Mouse (Mus musculus) embryonic facial prominence, embryonic 13.5 days (tissue): ENCODE results near the gene Mymx. TPM values are rescaled to one million over a fixed set of nuclear protein-coding genes. Genes with fewer than 3 reads are reported as not detected.
A peak's percentile ranks its signal among the peaks of the same experiment; 100 is the strongest.

Experiments used
- ATAC-seq: fragments of 200-750 bp; cut with Nextera tagmentation; 2 replicates; pipeline ENCODE4 v1.8.0; 2017; ENCODE audit warnings: low read depth; ENCODE audit not compliant: insufficient number of reproducible peaks, insufficient read depth, low FRiP score, low TSS enrichment
- H3K27ac ChIP-seq: fragments of 300-500 bp; sonication (generic); 2 replicates; pipeline ENCODE4 v1.5.1; 2015; ENCODE audit warnings: moderate library complexity, mild to moderate bottlenecking, inconsistent platforms
- H3K27me3 ChIP-seq: fragments of 300-500 bp; sonication (generic); 2 replicates; pipeline ENCODE4 v1.6.1; 2015; ENCODE audit warnings: mild to moderate bottlenecking, inconsistent platforms
- H3K36me3 ChIP-seq: fragments of 300-500 bp; sonication (generic); 2 replicates; pipeline ENCODE4 v1.6.1; 2015; ENCODE audit warnings: mild to moderate bottlenecking, inconsistent platforms
- H3K4me1 ChIP-seq: fragments of 300-500 bp; sonication (generic); 2 replicates; pipeline ENCODE4 v1.6.1; 2015; ENCODE audit warnings: inconsistent platforms
- H3K4me2 ChIP-seq: fragments of 300-500 bp; sonication (generic); 2 replicates; pipeline ENCODE4 v1.6.1; 2015; ENCODE audit warnings: moderate library complexity, mild to moderate bottlenecking, inconsistent platforms
- H3K4me3 ChIP-seq: fragments of 300-500 bp; sonication (generic); 2 replicates; pipeline ENCODE4 v1.5.1; 2015; ENCODE audit warnings: mild to moderate bottlenecking, inconsistent platforms
- H3K9ac ChIP-seq: fragments of 300-500 bp; sonication (generic); 2 replicates; pipeline ENCODE4 v1.6.1; 2015; ENCODE audit warnings: mild to moderate bottlenecking, inconsistent platforms
- H3K9me3 ChIP-seq: fragments of 300-500 bp; sonication (generic); 2 replicates; pipeline ENCODE4 v1.6.1; 2016; ENCODE audit warnings: inconsistent platforms
- WGBS: fragments of 180-500 bp; shearing (Covaris S2); methylation state at CpG from one replicate; pipeline ENCODE4 v1.1.7; 2015; ENCODE audit warnings: mixed read lengths; 5-methylcytosine and 5-hydroxymethylcytosine counted together
- polyA plus RNA-seq: library from polyadenylated mRNA; unstranded; fragments of >200 nt; fragmentation: Nextera tagmentation; extraction: Ambion mirVana; gene quantifications from 2 replicates; pipeline ENCODE4 v1.2.1, GENCODE M21; 2015

The Mymx gene
- 3.8 and 5.5 TPM in 2 replicates for polyA plus RNA-seq

DNA sequence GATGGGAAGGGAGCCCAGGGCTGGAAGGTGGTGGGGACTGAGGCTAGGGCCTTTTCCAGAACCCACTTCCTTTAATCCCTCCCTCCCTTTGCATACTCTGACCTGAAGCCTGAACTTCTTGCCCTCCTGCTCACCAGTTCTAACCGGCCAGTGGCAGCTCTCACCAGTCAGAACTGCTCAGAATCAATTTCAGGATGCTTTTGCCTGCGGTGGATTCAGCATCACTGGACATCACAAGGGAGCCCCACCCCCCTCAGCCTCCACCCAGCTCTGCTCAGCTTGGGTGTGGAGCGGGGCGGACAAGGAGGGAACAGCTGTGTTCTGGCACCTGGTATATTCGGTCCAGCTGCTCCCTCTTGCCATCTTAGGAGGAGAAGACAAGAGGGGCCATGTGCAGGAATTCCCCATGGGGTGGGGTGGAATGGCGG lies at the start of gene Mymx:
Gene Mymx (minus strand): TSS at position 226 of the 428 bp plus-strand sequence.
- 20% methylated on average over 6 of the region's 6 CpGs for WGBS
- ATAC-seq, result no peak
- no peaks in the 10 kb centered on the region for H3K36me3 ChIP-seq
- no peak within 1 kb of the TSS for H3K4me2 ChIP-seq
- H3K4me3 ChIP-seq, result no peak within 1 kb of the TSS
- H3K27me3 ChIP-seq, result peaks cover 31% of the 10 kb centered on the region
- no peaks in the 10 kb centered on the region for H3K9me3 ChIP-seq
- H3K4me1 ChIP-seq, result peaks cover 26% of the 10 kb centered on the region
- H3K27ac ChIP-seq, result no peak within 1 kb of the TSS; the same call in 1 of the 2 replicates
- no peak within 1 kb of the TSS for H3K9ac ChIP-seq

DNA sequence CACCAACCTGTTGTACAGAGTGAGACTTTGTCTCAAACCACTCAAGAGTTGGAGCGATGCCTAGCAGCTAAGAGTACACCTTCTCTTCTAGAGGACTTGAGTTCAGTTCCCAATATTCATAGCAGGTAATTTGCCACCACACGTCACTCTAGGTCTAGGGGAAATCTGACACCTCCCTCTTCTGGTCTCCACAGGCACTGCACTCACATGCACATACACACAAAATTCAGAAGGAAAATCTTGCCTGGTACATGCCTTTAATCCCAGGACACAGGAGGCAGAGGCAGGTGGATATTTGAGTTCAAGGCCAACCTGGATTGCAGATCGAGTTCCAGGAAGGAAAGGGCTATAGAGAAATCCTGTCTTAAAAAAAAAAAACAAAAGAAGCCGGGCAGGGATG lies 42.3 kb upstream of the Mymx start:
- Histone ChIP-seq H3K4me1 (no peaks in the 10 kb centered on the region), H3K27me3 (no peaks in the 10 kb centered on the region), H3K9me3 (no peaks in the 10 kb centered on the region), H3K4me3 (no peak overlapping the region), H3K9ac (no peak overlapping the region), H3K4me2 (no peak overlapping the region), H3K36me3 (no peaks in the 10 kb centered on the region), H3K27ac (no peak overlapping the region)
- 91% methylated on average over 4 of the region's 4 CpGs for WGBS
- no peak for ATAC-seq

DNA sequence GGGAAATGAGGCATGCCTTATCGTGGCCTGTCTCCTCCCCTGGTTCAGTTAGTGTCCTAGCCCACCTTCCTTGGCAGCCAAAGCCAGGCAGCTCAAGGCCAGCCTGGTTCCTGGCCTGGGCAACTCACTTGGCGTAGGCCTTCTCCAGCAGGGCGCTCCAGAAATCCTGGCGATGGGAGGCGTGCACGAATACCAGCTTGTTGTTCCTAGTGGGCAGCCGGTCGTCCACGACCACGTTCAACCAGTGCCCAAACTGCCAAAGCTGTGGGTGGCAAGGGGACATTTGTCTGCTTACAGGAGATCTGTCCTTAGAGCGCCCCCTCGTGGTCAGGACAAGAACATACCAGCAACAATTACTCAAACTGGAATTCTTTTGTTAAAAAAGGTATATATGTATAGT lies 40.8 kb upstream of the Mymx start:
- 18% methylated on average over 12 of the region's 12 CpGs for WGBS
- Histone ChIP-seq H3K9me3 (no peaks in the 10 kb centered on the region), H3K4me1 (no peaks in the 10 kb centered on the region), H3K4me3 (no peak overlapping the region), H3K4me2 (no peak overlapping the region), H3K27me3 (no peaks in the 10 kb centered on the region), H3K36me3 (no peaks in the 10 kb centered on the region), H3K27ac (no peak overlapping the region), H3K9ac (0 out of 2 replicates have a peak overlapping the region, but pooled peaks have one; percentile 27)
- no peak for ATAC-seq

DNA sequence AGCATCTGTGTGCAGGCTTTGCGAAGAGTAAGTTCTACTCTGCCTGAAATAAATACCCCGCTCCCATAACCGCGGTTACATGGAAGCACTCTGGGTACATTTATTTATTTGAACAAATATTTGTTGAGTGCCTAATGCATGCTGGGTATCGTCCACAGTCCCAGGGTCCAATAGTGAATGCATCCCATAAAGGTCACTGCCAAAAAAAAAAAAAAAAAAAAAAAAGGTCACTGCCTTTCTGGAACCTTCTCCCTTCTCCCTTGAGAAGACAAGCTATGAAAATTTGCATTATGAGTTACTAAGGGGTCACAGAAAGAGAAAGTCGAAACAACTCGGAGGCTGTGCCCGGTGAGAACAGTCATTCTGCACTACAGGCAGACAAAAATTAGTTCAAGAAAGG lies 40.1 kb upstream of the Mymx start:
- WGBS, result 88% methylated on average over 8 of the region's 8 CpGs
- ATAC-seq, result no peak
- no peaks in the 10 kb centered on the region for H3K4me1 ChIP-seq

DNA sequence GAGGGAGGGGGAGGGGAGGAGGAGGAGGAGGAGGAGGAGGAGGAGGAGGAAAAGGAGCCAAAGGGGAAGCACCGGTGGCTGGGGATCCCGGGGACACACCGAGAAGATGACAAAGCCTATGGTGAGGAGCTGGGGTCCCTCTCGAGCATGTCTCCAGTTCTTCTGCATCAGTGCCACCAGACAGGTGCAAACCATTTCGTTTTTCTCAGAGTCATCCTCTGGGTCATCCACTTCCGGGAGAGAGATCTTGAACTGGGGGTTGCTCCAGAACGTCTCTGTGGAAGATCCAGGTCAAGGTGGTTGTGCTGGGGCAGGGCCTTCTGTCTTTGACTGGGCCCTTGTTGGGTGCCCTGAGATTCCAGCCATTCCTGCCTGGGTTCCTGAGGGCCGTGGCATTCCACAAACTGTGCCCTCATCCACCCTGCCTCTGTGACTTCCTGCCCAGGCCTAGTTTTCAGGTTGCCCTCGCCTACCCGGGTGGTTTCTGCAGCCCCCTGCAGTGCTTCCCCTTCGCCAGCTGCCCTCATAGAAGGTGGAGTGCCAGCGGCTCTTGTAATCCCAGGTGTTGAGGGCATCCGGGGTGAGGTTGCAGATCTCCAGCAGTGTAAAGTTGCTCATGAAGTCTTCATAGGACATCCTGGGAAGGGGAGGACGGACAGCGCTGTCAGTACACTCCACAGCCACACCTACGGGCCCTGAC lies 36.8 kb upstream of the Mymx start:
- 80% methylated on average over 16 of the region's 16 CpGs for WGBS
- no peak overlapping the region for H3K27ac ChIP-seq
- no peak overlapping the region for H3K9ac ChIP-seq
- no peak overlapping the region for H3K4me3 ChIP-seq
- ATAC-seq, result no peak
- no peaks in the 10 kb centered on the region for H3K27me3 ChIP-seq
- no peaks in the 10 kb centered on the region for H3K36me3 ChIP-seq
- H3K4me1 ChIP-seq, result no peaks in the 10 kb centered on the region
- no peak overlapping the region for H3K4me2 ChIP-seq
- no peaks in the 10 kb centered on the region for H3K9me3 ChIP-seq

More for the DNA sequence above, 40.1 kb upstream of the Mymx start:
- no peaks in the 10 kb centered on the region for H3K27me3 ChIP-seq
- H3K36me3 ChIP-seq, result no peaks in the 10 kb centered on the region
- H3K9ac ChIP-seq, result no peak overlapping the region
- H3K9me3 ChIP-seq, result no peaks in the 10 kb centered on the region
- no peak overlapping the region for H3K4me3 ChIP-seq
- no peak overlapping the region for H3K4me2 ChIP-seq
- no peak overlapping the region for H3K27ac ChIP-seq

DNA sequence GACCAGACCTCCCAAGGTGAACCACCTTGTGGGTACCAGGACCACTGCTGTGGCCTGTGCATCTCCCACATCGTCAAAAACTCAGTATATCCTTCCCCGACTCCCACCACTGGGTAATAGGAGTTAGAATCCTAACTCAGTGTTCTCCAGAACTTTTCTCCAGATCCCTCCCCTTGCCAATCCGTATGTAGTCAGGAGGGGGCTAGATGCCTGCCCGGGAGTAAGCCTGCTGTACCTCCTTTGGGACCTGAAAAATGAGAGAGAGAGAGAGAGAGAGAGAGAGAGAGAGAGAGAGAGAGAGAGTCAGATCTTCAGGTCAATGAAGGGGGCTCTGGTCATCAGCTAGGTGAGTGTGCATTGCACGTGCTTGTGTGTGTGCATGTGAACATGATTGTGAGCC lies 32.1 kb upstream of the Mymx start:
- no peak overlapping the region for H3K9ac ChIP-seq
- 77% methylated on average over 5 of the region's 5 CpGs for WGBS
- H3K4me2 ChIP-seq, result no peak overlapping the region
- H3K9me3 ChIP-seq, result no peaks in the 10 kb centered on the region
- H3K36me3 ChIP-seq, result no peaks in the 10 kb centered on the region
- no peak overlapping the region for H3K4me3 ChIP-seq
- H3K27me3 ChIP-seq, result no peaks in the 10 kb centered on the region
- no peak overlapping the region for H3K27ac ChIP-seq
- no peak for ATAC-seq
- H3K4me1 ChIP-seq, result peaks cover 10% of the 10 kb centered on the region

DNA sequence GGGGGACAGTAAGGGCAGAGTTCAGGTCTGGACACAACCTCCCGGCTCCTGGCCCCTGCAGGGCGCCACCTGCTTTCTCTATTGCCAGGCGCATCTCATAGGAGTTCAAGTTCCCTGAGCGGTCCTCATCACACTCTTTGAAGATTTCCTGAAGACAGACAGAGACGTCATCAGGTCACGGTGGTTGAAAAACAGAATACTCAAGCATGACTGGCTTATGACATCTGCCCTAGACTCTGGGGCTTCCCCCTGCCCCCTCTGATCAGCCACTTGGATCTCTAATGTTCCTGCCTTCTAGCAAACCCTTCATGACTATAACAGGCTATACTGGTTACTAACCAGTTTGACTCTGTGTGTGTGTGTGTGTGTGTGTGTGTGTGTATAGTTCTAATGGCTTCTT lies 30.0 kb upstream of the Mymx start:
- no peak overlapping the region for H3K4me2 ChIP-seq
- peaks cover 10% of the 10 kb centered on the region for H3K4me1 ChIP-seq
- no peaks in the 10 kb centered on the region for H3K9me3 ChIP-seq
- no peaks in the 10 kb centered on the region for H3K27me3 ChIP-seq
- ATAC-seq, result no peak
- no peak overlapping the region for H3K27ac ChIP-seq
- H3K36me3 ChIP-seq, result no peaks in the 10 kb centered on the region
- 64% methylated on average over 6 of the region's 6 CpGs for WGBS
- H3K9ac ChIP-seq, result no peak overlapping the region
- no peak overlapping the region for H3K4me3 ChIP-seq

DNA sequence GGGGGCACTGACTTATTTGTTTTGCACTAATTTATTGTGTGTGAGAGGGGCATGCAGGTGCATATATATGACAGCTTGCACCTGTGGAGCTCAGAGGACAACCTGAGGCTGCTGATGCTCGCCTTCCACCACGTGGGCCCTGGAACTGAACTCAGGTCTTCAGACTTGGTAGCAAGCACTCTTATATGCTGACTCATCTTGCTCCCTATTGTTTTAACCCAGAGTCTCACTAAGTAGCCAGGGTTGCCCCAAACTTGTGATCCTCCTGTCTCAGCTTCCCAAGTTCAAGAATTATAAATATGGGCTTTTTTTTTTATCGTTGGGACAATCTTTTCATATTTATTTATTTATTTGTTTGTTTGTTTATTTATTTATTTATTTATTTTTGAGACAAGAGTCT lies 29.1 kb upstream of the Mymx start:
- H3K27ac ChIP-seq, result no peak overlapping the region

DNA sequence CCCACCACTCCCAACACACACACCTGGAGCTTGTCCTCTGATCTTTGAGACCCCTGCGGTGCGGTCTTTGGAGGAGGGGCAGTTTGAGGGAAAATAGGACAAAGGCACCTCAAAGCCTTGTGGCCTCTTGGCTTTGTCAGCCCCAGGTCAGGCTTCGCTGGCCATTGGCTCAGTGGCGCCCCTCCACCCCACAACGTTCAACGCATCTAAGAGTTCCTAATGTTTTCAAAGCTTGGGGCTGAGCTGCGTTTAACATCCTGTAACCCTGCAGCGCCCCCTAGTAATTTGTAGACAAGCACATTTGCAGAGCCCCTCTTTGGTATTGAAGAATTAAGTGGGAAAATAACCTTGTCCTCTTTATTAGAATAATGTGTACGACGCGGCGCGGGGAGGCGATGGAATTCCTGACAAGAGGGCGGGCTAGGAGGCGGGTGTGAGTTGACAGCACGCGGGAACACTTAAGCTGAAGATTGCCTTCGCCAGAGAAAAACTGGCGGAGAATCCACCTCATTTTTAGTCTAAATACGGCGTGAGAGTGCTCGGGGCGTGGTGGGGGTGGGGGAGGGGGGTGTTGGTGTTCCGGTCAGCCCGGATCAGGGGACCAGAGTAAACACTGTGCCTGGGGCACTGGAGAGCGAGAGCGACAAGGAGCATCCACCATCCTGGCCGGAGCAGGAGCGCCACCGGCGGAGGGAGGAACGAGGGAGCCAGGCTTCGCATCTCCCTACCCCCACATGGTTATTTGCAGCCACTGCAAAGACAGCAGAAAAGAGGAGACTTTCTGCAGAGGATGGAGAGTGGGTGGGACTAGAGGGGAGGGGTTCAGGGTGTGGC lies 28.2 kb upstream of the Mymx start:
- no peaks in the 10 kb centered on the region for H3K9me3 ChIP-seq
- peak; percentile 53; the same call in 1 of the 2 replicates for ATAC-seq
- peaks cover 14% of the 10 kb centered on the region for H3K4me1 ChIP-seq
- no peaks in the 10 kb centered on the region for H3K36me3 ChIP-seq
- 2% methylated on average over 34 of the region's 34 CpGs for WGBS
- no peaks in the 10 kb centered on the region for H3K27me3 ChIP-seq
- H3K9ac ChIP-seq, result peak overlapping the region; percentile 70
- peak overlapping the region; percentile 87 for H3K4me2 ChIP-seq
- peak overlapping the region; percentile 48 for H3K4me3 ChIP-seq
- peak overlapping the region; percentile 16; the same call in 1 of the 2 replicates for H3K27ac ChIP-seq

More for the DNA sequence above, 29.1 kb upstream of the Mymx start:
- Histone ChIP-seq H3K4me1 (peaks cover 14% of the 10 kb centered on the region), H3K9me3 (no peaks in the 10 kb centered on the region), H3K4me2 (peak overlapping the region; percentile 87; the same call in 1 of the 2 replicates), H3K4me3 (no peak overlapping the region), H3K36me3 (no peaks in the 10 kb centered on the region), H3K27me3 (no peaks in the 10 kb centered on the region), H3K9ac (no peak overlapping the region)
- 57% methylated on average over 3 of the region's 3 CpGs for WGBS
- no peak for ATAC-seq

DNA sequence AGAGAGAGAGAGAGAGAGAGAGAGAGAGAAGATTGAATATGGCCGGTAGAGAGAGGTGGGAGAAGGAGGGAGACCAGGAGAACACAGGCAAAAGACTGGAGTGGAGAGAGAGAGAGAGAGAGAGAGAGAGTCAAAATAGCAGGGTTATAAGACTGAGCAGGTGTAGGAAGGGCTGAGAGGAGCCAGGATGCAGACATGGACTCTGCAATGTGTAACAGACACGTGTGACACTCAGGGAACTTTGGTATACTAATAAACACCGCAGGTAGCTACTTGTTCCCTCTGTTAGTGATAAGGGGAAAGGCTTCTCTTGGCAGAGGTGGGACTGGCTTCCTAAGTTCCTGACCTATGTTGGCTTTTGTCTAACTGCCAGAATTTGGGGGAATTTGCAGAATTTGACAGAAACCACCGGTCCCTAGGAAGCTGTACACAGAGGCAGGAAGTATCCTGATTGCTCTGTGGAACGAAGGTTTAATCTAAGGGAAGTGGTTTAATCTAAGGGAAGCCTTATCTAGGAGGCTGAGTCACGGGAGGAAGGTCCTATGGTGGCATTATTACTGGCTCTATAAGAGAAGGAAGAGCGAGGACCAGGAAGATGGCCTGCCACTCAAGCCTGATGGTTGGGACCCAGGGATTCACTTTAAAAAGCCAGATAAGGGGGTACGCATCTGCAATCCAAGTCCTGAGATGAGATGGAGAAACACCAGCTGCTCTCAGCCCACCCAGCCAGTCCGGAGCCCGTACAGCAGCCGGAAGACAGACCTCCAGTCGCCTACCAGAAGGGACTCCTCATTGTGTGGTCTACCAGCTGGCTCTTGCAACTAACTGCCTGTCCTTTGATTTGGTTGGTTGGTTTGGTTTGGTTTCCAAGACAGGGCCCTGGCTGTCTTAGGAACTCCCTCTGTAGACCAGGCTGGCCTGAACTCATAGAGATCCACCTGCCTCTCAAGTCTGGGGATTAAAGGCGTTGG lies 27.3 kb upstream of the Mymx start:
- peak overlapping the region; percentile 87 for H3K4me2 ChIP-seq
- 67% methylated on average over 13 of the region's 13 CpGs for WGBS
- H3K9ac ChIP-seq, result peak overlapping the region; percentile 70; the same call in 1 of the 2 replicates
- H3K27ac ChIP-seq, result 0 out of 2 replicates have a peak overlapping the region, but pooled peaks have one; percentile 16
- peak overlapping the region; percentile 48 for H3K4me3 ChIP-seq
- no peaks in the 10 kb centered on the region for H3K27me3 ChIP-seq
- no peak for ATAC-seq
- H3K9me3 ChIP-seq, result no peaks in the 10 kb centered on the region
- no peaks in the 10 kb centered on the region for H3K36me3 ChIP-seq
- H3K4me1 ChIP-seq, result peaks cover 14% of the 10 kb centered on the region

DNA sequence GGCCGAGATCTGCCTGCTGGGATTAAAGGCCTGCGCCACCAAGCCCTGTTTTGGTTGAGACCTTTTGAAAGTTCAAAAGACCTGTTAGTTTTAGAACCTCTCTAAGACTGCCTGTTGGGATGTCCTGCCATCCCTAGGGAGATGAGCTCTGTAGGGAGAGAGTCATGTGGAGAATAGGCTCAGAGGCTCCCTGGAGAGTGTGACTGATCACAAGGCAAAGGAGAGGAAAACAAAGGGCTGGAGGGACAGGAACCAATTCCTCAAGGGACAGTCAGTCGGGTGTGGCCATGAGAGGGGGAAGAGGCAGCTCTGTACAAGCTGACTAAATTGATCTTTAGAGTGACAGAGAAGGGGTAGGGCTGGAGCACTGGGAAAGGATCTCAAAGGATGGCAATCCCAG lies 26.3 kb upstream of the Mymx start:
- ATAC-seq, result no peak
- H3K4me1 ChIP-seq, result peaks cover 14% of the 10 kb centered on the region
- 27% methylated on average over 3 of the region's 3 CpGs for WGBS
- H3K36me3 ChIP-seq, result no peaks in the 10 kb centered on the region
- H3K4me2 ChIP-seq, result no peak overlapping the region
- no peak overlapping the region for H3K27ac ChIP-seq
- no peak overlapping the region for H3K9ac ChIP-seq
- H3K27me3 ChIP-seq, result no peaks in the 10 kb centered on the region
- H3K9me3 ChIP-seq, result no peaks in the 10 kb centered on the region
- no peak overlapping the region for H3K4me3 ChIP-seq
